Mouse (Mus musculus) mesoderm, embryonic 11.5 days (tissue): ENCODE data around the gene Nfkbia.

ENCODE experiments used
- DNase-seq: peaks from one replicate; pipeline ENCODE4 v3.0.0-alpha.2; 2012; ENCODE audit warnings: low read depth, low spot score

The Nfkbia gene

GRCm38 (mm10) chr12:55492184-55492898 is at the start of gene Nfkbia:
Gene Nfkbia (minus strand): TSS chr12:55492647.
- peak; percentile 91 for DNase-seq

DNA sequence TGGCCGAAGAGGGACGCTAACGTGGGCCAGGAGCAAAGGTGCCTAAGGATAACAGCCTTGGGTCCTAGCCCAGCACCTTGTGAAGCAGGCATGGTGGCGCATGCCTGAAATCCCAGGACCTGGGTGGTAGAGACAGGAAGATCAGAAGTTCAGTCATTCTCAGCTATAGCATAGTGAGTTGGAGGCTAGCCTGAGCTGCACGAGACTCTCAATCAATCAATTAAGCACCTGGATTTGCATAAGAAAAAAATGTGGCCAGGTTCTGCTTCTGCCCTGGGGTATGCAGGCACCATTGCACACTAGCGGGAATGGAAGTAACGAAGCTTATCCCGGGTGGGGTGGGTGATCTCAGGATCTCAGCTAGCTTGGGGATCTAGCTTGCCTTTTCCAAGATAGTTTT is 46.7 kb upstream of the Nfkbia start:
- DNase-seq: no peak

GRCm38 (mm10) chr12:55538328-55538971 is 46.0 kb upstream of the Nfkbia start:
- no peak for DNase-seq

- no peak for DNase-seq
Observed at GRCm38 (mm10) chr12:55537742-55538141, 45.3 kb upstream of the Nfkbia start.

GRCm38 (mm10) chr12:55536537-55537135 is 44.2 kb upstream of the Nfkbia start:
- peak; percentile 54 for DNase-seq

DNA sequence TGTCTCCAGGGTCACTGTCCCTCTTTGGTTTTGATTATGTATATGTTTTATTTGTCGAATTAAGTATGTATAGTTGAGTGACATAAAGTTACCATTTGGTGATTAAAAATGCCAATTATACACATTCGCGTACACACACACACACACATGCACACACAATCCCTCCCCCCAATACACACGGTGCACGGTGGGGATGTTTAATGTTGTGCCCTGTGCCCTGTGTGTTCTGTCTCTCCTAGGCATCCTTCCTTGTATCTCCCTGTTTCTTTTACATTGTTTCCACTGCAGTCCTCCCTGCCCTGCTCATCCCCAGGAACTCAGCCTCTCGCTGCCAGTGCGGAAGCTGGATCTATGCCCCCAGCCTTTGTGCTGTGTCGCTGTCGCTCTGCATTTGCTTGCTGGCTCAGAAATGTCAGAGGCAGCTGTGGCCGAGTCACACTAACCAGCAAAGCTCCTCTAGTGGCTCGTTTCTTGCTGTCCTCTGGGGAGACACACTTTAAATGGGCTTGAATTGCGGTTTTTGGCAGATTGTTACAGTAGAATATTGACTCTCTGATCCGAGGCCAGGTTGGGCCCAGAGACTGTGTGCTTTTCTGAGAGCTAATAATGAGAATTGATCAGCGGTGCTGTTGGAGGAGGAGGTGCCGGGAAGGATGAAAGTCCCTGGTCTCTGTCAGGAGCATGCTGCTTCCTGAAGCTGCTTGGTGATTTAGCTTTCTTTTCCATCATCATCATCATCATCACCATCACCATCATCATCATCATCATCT is 34.7 kb upstream of the Nfkbia start:
- no peak for DNase-seq

- peak; percentile 76 for DNase-seq
Observed at GRCm38 (mm10) chr12:55518061-55518738, 25.8 kb upstream of the Nfkbia start.

GRCm38 (mm10) chr12:55508817-55509216 is 16.4 kb upstream of the Nfkbia start:
- DNase-seq: no peak

- no peak for DNase-seq
Observed at GRCm38 (mm10) chr12:55507332-55507935, 15.0 kb upstream of the Nfkbia start.

GRCm38 (mm10) chr12:55506029-55506330 is 13.5 kb upstream of the Nfkbia start:
- DNase-seq: peak; percentile 87

- DNase-seq: no peak
Observed at GRCm38 (mm10) chr12:55505314-55506028, 13.0 kb upstream of the Nfkbia start.

DNA sequence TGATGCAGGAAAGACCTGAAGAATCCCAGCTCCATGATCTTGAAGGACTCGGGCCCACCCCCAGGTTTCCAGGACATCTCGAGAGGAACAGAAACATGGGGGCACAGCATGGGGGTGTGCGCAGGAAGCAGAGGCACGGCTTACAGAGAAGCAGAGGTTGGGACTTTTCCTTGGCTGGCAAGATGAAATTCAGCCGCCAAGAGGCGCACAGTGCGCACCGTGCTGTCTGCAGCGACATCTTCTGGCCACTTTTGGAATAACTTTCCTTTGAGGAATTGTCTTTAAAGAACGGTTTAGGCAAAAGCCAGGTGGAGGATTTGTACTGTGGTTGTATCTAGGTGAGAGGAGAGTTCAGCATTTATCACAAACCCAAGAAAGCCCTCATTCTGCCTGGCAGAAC is 6.6 kb upstream of the Nfkbia start:
- peak; percentile 87 for DNase-seq

DNA sequence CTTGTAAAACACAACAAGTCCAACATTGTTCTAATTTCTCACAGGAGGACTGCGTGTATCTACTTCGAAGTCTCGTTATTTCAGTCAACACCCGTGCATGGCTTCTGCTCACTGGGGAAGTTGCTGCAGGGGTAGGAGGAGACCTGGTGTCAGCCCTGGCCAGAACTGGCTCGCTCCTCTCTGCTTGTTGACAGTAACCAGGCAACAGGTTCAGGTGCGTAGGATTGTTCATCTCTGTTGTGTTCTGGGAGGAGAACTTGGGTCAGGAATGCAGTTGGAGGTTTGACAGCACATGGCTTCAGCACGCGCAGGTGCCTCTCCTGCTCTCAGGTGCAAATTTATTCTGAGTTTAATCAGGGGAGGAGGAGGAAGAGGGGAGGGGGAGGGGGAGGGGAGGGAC is 5.3 kb upstream of the Nfkbia start:
- DNase-seq: no peak

- DNase-seq: no peak
Observed at GRCm38 (mm10) chr12:55495902-55496605, 3.6 kb upstream of the Nfkbia start.

DNA sequence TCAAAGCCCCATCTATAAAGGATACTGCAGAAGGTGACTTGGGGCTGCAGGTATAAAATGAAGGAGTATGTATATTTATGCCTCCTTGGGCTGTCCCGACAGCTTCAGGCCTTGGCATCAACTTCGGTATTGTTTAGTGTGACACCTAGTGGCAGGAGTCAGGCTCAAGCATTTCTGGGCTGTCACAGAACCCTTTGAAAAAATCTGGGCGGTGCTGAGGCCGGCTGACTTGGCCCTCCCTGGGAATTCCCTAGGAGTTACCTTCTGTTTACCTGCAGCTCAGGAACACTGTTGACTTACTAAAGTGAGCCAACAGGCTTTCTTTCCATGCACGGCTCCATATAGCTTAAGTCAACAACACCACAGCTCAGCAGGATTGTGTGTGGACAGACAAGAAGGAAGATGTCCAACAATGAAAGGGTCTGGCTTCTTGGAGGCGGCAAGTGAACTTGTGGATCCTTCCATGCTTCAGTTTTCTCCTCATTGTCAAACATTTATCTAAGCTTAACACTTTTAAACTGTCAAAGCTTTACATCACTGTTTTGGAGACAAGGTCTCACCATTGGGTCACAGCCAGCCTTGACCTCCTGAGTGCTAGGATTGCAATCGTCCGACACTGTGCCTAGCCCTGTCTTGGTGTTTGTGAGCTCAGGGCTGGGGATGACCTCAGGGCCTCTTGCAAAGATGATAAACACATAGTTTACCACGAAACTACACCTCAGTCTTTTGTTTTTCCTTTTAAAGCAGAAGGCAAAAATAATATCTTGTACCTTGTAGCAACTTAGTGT is 2.9 kb upstream of the Nfkbia start:
- DNase-seq: peak; percentile 73

- DNase-seq: no peak
Observed at GRCm38 (mm10) chr12:55493381-55493780, 934 bp upstream of the Nfkbia start.

DNA sequence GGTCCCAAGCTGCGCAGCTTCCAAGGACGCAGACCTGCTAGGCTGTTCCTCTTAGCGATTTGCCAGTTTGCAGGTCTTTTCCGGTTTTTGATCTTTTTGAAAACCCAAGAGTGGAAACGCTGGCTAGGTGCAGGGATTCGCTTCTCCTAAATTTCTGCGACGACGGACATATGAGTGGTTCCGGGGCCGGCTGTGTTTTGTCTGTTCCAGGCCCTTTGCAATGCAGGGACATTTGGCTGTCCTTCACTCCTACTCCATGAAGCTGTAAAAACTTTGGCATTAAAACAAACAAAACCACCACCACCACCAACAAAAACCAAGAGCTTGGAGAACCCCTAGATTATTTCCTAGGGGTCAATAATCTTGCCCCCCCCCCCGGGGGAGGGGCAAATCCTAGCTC is 494 bp upstream of the Nfkbia start:
- DNase-seq: no peak

- peak; percentile 89 for DNase-seq
Observed at GRCm38 (mm10) chr12:55491516-55492183, 797 bp downstream of the Nfkbia start.
